Mouse (Mus musculus): ENCODE results near the gene Ccdc85c. TPM values are rescaled to one million over a fixed set of nuclear protein-coding genes. Genes with fewer than 3 reads are reported as not detected.

Gene Ccdc85c
- total and polyA plus RNA-seq, 3 experiments: 14.0 to 32.4 (median 15.2) TPM

GRCm38 (mm10) chr12:108231901-108232300, 43.3 kb downstream of the Ccdc85c start:
- Histone ChIP-seq H3K36me3 (replicated peaks in 1 of 2; ENCODE audit: control insufficient read depth in 1 of 2, insufficient read depth in 1 of 2, low read length in 1 of 2) (peaks cover 0 to 40% of the 10 kb centered on the region in 2 experiments), H3K9me3 (replicated peaks; ENCODE audit: low read length) (no peaks in the 10 kb centered on the region), H3K4me3 (replicated peaks in 1 of 3; ENCODE audit: low read depth in 2 of 3, low read length in 2 of 3, poor library complexity in 1 of 3) (no peak overlapping the region), H3K4me2 (ENCODE audit: insufficient read depth, low read depth, poor library complexity, severe bottlenecking) (no peak overlapping the region), H3K4me1 (ENCODE audit: control insufficient read depth in 1 of 2, insufficient read depth in 2 of 2) (peaks cover 3 to 80% of the 10 kb centered on the region in 2 experiments; a peak in 3 of 4 replicates), H3K9ac (ENCODE audit: insufficient read depth, low read depth) (no peak overlapping the region), H3K27ac (ENCODE audit: insufficient read depth, low read depth) (no peak overlapping the region), H3K27me3 (replicated peaks) (no peaks in the 10 kb centered on the region), H3K79me2 (replicated peaks; ENCODE audit: control insufficient read depth, extremely low read depth, insufficient read depth, poor library complexity, severe bottlenecking) (no peaks in the 10 kb centered on the region)
- no peak for TF ChIP-seq NRF1 (IDR thresholded peaks at IDR 0.05; ENCODE audit: low read depth, low read length)
- TF ChIP-seq IRF4 (IDR thresholded peaks at IDR 0.05; ENCODE audit: low read depth, low read length): no peak
- no peak for TF ChIP-seq ELF1 (IDR thresholded peaks at IDR 0.05; ENCODE audit: low read depth, low read length)
- no peak for TF ChIP-seq MAFK (IDR thresholded peaks at IDR 0.05; ENCODE audit: insufficient replicate concordance, low read length)
- TF ChIP-seq BHLHE40 (IDR thresholded peaks at IDR 0.05; ENCODE audit: low read depth, low read length): no peak
- TF ChIP-seq RCOR1 (conservative IDR thresholded peaks at IDR 0.05; ENCODE audit: low read depth, low read length): no peak
- TF ChIP-seq ZKSCAN1 (IDR thresholded peaks at IDR 0.05; ENCODE audit: borderline replicate concordance, low read depth, low read length): no peak
- TF ChIP-seq GABPA (IDR thresholded peaks at IDR 0.05; ENCODE audit: insufficient replicate concordance, low read depth, low read length): no peak
- TF ChIP-seq KAT2A (IDR thresholded peaks at IDR 0.05; ENCODE audit: insufficient replicate concordance, low read length): no peak
- no peak for TF ChIP-seq CHD2 (IDR thresholded peaks at IDR 0.05; ENCODE audit: low read length)
- TF ChIP-seq PAX5 (IDR thresholded peaks at IDR 0.05; ENCODE audit: low read length): no peak
- TF ChIP-seq JUND (conservative IDR thresholded peaks at IDR 0.05; ENCODE audit: low read depth, low read length): no peak
- TF ChIP-seq EP300 (IDR thresholded peaks at IDR 0.05; ENCODE audit: low read length): no peak
- no peak for TF ChIP-seq ZNF384 (IDR thresholded peaks at IDR 0.05; ENCODE audit: low read depth, low read length)
- no peak for TF ChIP-seq TBP (conservative IDR thresholded peaks at IDR 0.05; ENCODE audit: low read depth, low read length)
- TF ChIP-seq RAD21 (IDR thresholded peaks at IDR 0.05; ENCODE audit: low read depth, low read length): no peak
- TF ChIP-seq TCF12 (IDR thresholded peaks at IDR 0.05; ENCODE audit: low read depth, low read length): no peak
- TF ChIP-seq ZMIZ1 (IDR thresholded peaks at IDR 0.05; ENCODE audit: low read depth, low read length): no peak
- no peak for TF ChIP-seq MYC (IDR thresholded peaks at IDR 0.05; ENCODE audit: low read depth, low read length)
- TF ChIP-seq USF1 (IDR thresholded peaks at IDR 0.05; ENCODE audit: low read depth, low read length): no peak
- dilution Hi-C loops (cut with MboI; ENCODE audit: extremely low pct_ligation_motif_present, extremely low pct_unique_long_range_greater_than_20kb, low sequenced_read_pairs): no loop called here
- no peak for DNase-seq (ENCODE audit: extremely low read depth)
- in situ Hi-C loops (cut with MboI; ENCODE audit: low pct_ligation_motif_present, low pct_unique_long_range_greater_than_20kb, low sequenced_read_pairs): no loop called here

Data from CH12.LX (cell line).